Mouse (Mus musculus) embryonic facial prominence, embryonic 15.5 days (tissue): Measurements from ENCODE around the gene Olfr984. TPM values are rescaled to one million over a fixed set of nuclear protein-coding genes. Genes with fewer than 3 reads are reported as not detected.

Experiments used
- ATAC-seq: fragments of 200-750 bp; cut with Nextera tagmentation; 2 replicates; pipeline ENCODE4 v1.8.0; 2017; ENCODE audit warnings: low read depth, moderate TSS enrichment; ENCODE audit not compliant: insufficient number of reproducible peaks, low FRiP score, low TSS enrichment
- H3K27ac ChIP-seq: fragments of 300-500 bp; sonication (generic); replicated peaks from 2 replicates; pipeline ENCODE4 v1.5.1; 2015; ENCODE audit warnings: mild to moderate bottlenecking, inconsistent platforms
- H3K27me3 ChIP-seq: fragments of 300-500 bp; sonication (generic); 2 replicates; pipeline ENCODE4 v1.6.1; 2015; ENCODE audit warnings: inconsistent platforms
- H3K36me3 ChIP-seq: fragments of 300-500 bp; sonication (generic); 2 replicates; pipeline ENCODE4 v1.6.1; 2015; ENCODE audit warnings: mild to moderate bottlenecking, inconsistent platforms
- H3K4me1 ChIP-seq: fragments of 300-500 bp; sonication (generic); 2 replicates; pipeline ENCODE4 v1.6.1; 2015; ENCODE audit warnings: inconsistent platforms
- H3K4me2 ChIP-seq: fragments of 300-500 bp; sonication (generic); replicated peaks from 2 replicates; pipeline ENCODE4 v1.6.1; 2015; ENCODE audit warnings: mild to moderate bottlenecking, inconsistent platforms
- H3K4me3 ChIP-seq: fragments of 300-500 bp; sonication (generic); replicated peaks from 2 replicates; pipeline ENCODE4 v1.5.1; 2015; ENCODE audit warnings: mild to moderate bottlenecking, inconsistent platforms
- H3K9ac ChIP-seq: fragments of 300-500 bp; sonication (generic); 2 replicates; pipeline ENCODE4 v1.6.1; 2015; ENCODE audit warnings: inconsistent platforms
- H3K9me3 ChIP-seq: fragments of 300-500 bp; sonication (generic); replicated peaks from 2 replicates; pipeline ENCODE4 v1.6.1; 2016; ENCODE audit warnings: inconsistent platforms
- WGBS: fragments of 180-500 bp; shearing (Covaris S2); methylation state at CpG from one replicate; pipeline ENCODE4 v1.1.7; 2015; 5-methylcytosine and 5-hydroxymethylcytosine counted together
- polyA plus RNA-seq: library from polyadenylated mRNA; unstranded; fragments of >200 nt; fragmentation: Nextera tagmentation; extraction: Ambion mirVana; gene quantifications from 2 replicates; pipeline ENCODE4 v1.2.1, GENCODE M21; 2015

Olfr984 gene
- polyA plus RNA-seq, 1 experiment from 2014 or later, result not detected

- Histone ChIP-seq H3K27ac (no peak within 1 kb of the TSS), H3K4me1 (no peaks in the 10 kb centered on the region), H3K9me3 (no peaks in the 10 kb centered on the region), H3K4me2 (no peak within 1 kb of the TSS), H3K9ac (no peak within 1 kb of the TSS), H3K36me3 (no peaks in the 10 kb centered on the region), H3K27me3 (no peaks in the 10 kb centered on the region), H3K4me3 (no peak within 1 kb of the TSS)
- 82% methylated on average over 2 of the region's 2 CpGs for WGBS
- ATAC-seq, result no peak
Measured at GRCm38 (mm10) chr9:40073529-40073928, 40.5 kb downstream of the Olfr984 start, which contains the start of gene Olfr982. Gene Olfr982 (plus strand): TSS chr9:40073829.

- no peaks in the 10 kb centered on the region for H3K27me3 ChIP-seq
- 93% methylated on average over 19 of the region's 19 CpGs for WGBS
- ATAC-seq, result no peak
- H3K27ac ChIP-seq, result no peak overlapping the region
- no peaks in the 10 kb centered on the region for H3K36me3 ChIP-seq
- H3K4me3 ChIP-seq, result no peak overlapping the region
- no peak overlapping the region for H3K4me2 ChIP-seq
- H3K9ac ChIP-seq, result no peak overlapping the region
- H3K4me1 ChIP-seq, result no peaks in the 10 kb centered on the region
- H3K9me3 ChIP-seq, result no peaks in the 10 kb centered on the region
Measured at GRCm38 (mm10) chr9:40050138-40050537, 63.9 kb downstream of the Olfr984 start.

Other genes starting within 250 kb of the Olfr984 start
- 0.12 and 0.19 TPM in 2 replicates for gene Olfr972, start 247.8 kb downstream of the Olfr984 start, polyA plus RNA-seq
- gene Olfr229, start 206.9 kb downstream of the Olfr984 start, polyA plus RNA-seq, result not detected in 2 replicates
- 0.20 TPM in 1 of 2 replicates, not detected in the other for gene Olfr974, start 176.7 kb downstream of the Olfr984 start, polyA plus RNA-seq
- 0.05 TPM in 1 of 2 replicates, not detected in the other for gene Olfr975, start 162.2 kb downstream of the Olfr984 start, polyA plus RNA-seq
- gene Olfr976, start 153.1 kb downstream of the Olfr984 start, polyA plus RNA-seq, result 0.09 TPM in 1 of 2 replicates, not detected in the other
- not detected in 2 replicates for gene Olfr978, start 122.1 kb downstream of the Olfr984 start, polyA plus RNA-seq
- 0.11 TPM in 1 of 2 replicates, not detected in the other for gene Olfr979, start 110.7 kb downstream of the Olfr984 start, polyA plus RNA-seq
- not detected in 2 replicates for gene Olfr980, start 104.6 kb downstream of the Olfr984 start, polyA plus RNA-seq
- 0.26 TPM in 1 of 2 replicates, not detected in the other for gene Olfr981, start 92.7 kb downstream of the Olfr984 start, polyA plus RNA-seq
- gene Olfr982, start 40.4 kb downstream of the Olfr984 start, polyA plus RNA-seq, result not detected in 2 replicates
- not detected in 2 replicates for gene Olfr983, start 20.6 kb downstream of the Olfr984 start, polyA plus RNA-seq
- not detected in 2 replicates for gene Olfr985, start 16.0 kb upstream of the Olfr984 start, polyA plus RNA-seq
- gene Tmem225, start 33.9 kb upstream of the Olfr984 start, polyA plus RNA-seq, result not detected in 2 replicates
- gene Olfr986, start 66.7 kb upstream of the Olfr984 start, polyA plus RNA-seq, result 0.05 TPM in 1 of 2 replicates, not detected in the other
- 5.8 and 6.5 TPM in 2 replicates for gene Zfp202, start 78.1 kb upstream of the Olfr984 start, polyA plus RNA-seq
- 13.7 and 14.0 TPM in 2 replicates for gene Scn3b, start 155.0 kb upstream of the Olfr984 start, polyA plus RNA-seq